Mouse (Mus musculus) lung, adult 2 months (tissue): ENCODE measurements around the gene Ankrd33b.

Source experiments
- CTCF ChIP-seq: fragments of 200-500 bp; IDR thresholded peaks from 2 replicates; pipeline ENCODE4 v1.5.1; 2011; ENCODE audit warnings: mild to moderate bottlenecking, low read length, control low read depth; ENCODE audit not compliant: insufficient read depth
- POLR2A ChIP-seq: fragments of 200-500 bp; IDR thresholded peaks from 2 replicates; pipeline ENCODE4 v1.6.1; 2011; ENCODE audit warnings: low read depth, mild to moderate bottlenecking, control low read depth, low read length, borderline replicate concordance; ENCODE audit errors: extremely low read depth

GRCm38 (mm10) chr15:31363241-31363980 lies 4.1 kb downstream of the Ankrd33b start:
- TF ChIP-seq CTCF (no peak), POLR2A (no peak)
